Mouse (Mus musculus): Measurements from ENCODE around the gene Slc16a9. TPM values are rescaled to one million over a fixed set of nuclear protein-coding genes. Genes with fewer than 3 reads are reported as not detected.
"Not testable (repeated sequence)": the region's sequence is repeated elsewhere in the genome, so short reads cannot be mapped to it uniquely, and the experiment has no call there.

Gene Slc16a9
- polyA plus RNA-seq, 1 experiment from 2014 or later = 0.52 TPM

DNA sequence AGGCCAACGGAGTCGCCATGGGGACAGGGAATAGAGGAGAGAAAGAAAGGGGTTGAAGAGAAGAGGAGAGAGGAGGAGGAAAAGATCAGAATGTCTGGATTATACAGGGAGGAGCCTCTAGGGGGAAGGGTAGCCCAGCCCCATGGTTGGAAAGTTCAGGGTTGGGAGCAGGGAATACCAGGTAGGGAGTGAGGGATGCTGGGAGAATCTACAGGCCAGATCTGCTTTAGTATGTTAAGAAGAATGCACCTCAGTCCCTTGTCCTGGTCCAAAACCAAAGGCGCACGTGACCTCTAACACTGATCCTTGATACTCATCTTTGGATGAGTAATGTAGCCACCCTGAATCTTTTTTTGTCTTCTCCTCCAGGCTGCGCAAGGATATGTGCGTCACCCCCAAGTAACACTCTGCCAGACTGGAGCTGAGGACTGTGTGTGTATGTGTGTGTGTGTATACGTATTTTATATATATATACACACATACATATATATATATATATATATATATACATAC is 45.9 kb upstream of the Slc16a9 start:
- TF ChIP-seq CTCF (IDR thresholded peaks at IDR 0.05; ENCODE audit: low read depth) = no peak
- no peaks in the 10 kb centered on the region for H3K9me3 ChIP-seq (ENCODE audit: control insufficient read depth)
- no peak overlapping the region for H3K9ac ChIP-seq (ENCODE audit: low read depth, low read length)
- no peak overlapping the region for H3K4me2 ChIP-seq (replicated peaks; ENCODE audit: low read depth)
- no peak for ATAC-seq
- WGBS = 91% methylated on average over 7 of the region's 7 CpGs
- no peaks in the 10 kb centered on the region for H3K27me3 ChIP-seq (replicated peaks; ENCODE audit: control insufficient read depth, insufficient read depth, low read length)
- no peaks in the 10 kb centered on the region for H3K4me1 ChIP-seq (replicated peaks; ENCODE audit: control insufficient read depth, insufficient read depth, low read length)
- H3K36me3 ChIP-seq (ENCODE audit: control insufficient read depth, insufficient read depth) = no peaks in the 10 kb centered on the region
- no peak overlapping the region for H3K27ac ChIP-seq (ENCODE audit: low read depth, low read length)
- no peak overlapping the region for H3K4me3 ChIP-seq (ENCODE audit: low read depth, low read length)

DNA sequence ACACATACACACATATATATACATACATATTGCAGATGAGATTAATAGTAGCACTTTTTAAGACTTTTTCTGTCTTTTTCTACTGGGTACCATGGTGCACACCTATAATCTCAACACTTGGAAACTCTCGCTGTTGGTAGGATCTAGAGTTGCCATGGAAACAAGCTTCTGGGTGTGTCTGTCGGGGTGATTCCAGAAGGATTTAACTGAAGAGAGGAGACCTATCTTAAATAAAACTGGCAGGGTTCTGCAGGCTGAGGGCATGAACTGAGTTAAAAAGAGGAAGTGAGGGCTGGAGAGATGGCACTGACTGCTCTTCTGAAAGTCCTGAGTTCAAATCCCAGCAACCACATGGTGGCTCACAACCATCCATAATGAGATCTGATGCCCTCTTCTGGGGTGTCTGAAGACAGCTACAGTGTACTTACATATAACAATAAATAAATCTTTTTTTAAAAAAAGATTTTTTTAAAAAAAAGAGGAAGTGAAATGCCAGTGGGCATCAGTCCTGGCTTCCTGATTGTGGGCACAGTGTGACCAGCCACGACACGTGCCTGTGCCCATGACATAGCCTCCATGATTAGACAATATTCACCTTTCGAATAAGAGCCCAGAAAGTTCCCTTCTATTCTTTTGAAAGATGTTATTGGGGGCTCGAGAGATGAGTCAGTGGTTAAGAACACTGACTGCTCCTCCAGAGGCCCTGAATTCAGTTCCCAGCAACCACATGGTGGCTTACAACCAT is 45.3 kb upstream of the Slc16a9 start:
- H3K36me3 ChIP-seq (ENCODE audit: control insufficient read depth, insufficient read depth) = no peaks in the 10 kb centered on the region
- H3K27ac ChIP-seq (ENCODE audit: low read depth, low read length) = no peak overlapping the region
- no peaks in the 10 kb centered on the region for H3K9me3 ChIP-seq (ENCODE audit: control insufficient read depth)
- WGBS = 84% methylated on average over 6 of the region's 6 CpGs
- no peak overlapping the region for H3K4me3 ChIP-seq (ENCODE audit: low read depth, low read length)
- ATAC-seq = no peak
- no peaks in the 10 kb centered on the region for H3K27me3 ChIP-seq (replicated peaks; ENCODE audit: control insufficient read depth, insufficient read depth, low read length)
- TF ChIP-seq CTCF (IDR thresholded peaks at IDR 0.05; ENCODE audit: low read depth) = no peak
- H3K4me2 ChIP-seq (replicated peaks; ENCODE audit: low read depth) = no peak overlapping the region
- H3K9ac ChIP-seq (ENCODE audit: low read depth, low read length) = no peak overlapping the region
- no peaks in the 10 kb centered on the region for H3K4me1 ChIP-seq (replicated peaks; ENCODE audit: control insufficient read depth, insufficient read depth, low read length)

DNA sequence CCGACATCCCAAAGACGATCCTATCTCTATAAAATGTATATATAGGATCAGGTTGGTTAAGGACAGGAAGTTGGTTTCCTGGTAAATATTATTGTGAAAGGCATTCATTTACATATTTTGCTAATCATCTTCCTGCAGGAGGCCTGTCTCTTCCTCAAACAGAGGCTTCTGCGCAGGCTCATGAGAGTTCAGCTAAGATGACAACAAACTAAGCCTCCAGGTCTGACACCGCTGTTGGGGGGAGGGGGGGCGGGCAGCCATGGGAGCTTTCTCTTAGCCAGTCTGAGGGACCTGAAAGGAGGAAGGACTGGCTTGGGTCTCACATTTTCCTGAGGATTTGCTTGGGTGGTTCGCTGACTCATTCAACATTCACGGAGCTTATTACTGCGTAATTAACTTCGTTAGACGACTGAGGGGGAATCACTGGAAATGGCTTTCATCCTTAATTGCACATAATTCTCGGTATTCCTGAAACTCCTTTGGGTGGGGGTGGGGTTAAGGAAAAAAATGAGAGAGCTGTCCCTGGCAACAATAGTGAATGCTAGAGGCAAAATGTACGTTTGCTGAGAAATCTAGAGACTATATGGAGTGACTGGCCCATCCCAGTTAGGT is 43.9 kb upstream of the Slc16a9 start:
- Histone ChIP-seq H3K4me2 (replicated peaks; ENCODE audit: low read depth) (no peak overlapping the region), H3K36me3 (ENCODE audit: control insufficient read depth, insufficient read depth) (no peaks in the 10 kb centered on the region), H3K4me1 (replicated peaks; ENCODE audit: control insufficient read depth, insufficient read depth, low read length) (no peaks in the 10 kb centered on the region), H3K27ac (ENCODE audit: low read depth, low read length) (no peak overlapping the region), H3K9ac (ENCODE audit: low read depth, low read length) (no peak overlapping the region), H3K27me3 (replicated peaks; ENCODE audit: control insufficient read depth, insufficient read depth, low read length) (no peaks in the 10 kb centered on the region), H3K4me3 (ENCODE audit: low read depth, low read length) (no peak overlapping the region), H3K9me3 (ENCODE audit: control insufficient read depth) (no peaks in the 10 kb centered on the region)
- WGBS = 71% methylated on average over 12 of the region's 12 CpGs
- no peak for TF ChIP-seq CTCF (IDR thresholded peaks at IDR 0.05; ENCODE audit: low read depth)
- ATAC-seq = no peak

DNA sequence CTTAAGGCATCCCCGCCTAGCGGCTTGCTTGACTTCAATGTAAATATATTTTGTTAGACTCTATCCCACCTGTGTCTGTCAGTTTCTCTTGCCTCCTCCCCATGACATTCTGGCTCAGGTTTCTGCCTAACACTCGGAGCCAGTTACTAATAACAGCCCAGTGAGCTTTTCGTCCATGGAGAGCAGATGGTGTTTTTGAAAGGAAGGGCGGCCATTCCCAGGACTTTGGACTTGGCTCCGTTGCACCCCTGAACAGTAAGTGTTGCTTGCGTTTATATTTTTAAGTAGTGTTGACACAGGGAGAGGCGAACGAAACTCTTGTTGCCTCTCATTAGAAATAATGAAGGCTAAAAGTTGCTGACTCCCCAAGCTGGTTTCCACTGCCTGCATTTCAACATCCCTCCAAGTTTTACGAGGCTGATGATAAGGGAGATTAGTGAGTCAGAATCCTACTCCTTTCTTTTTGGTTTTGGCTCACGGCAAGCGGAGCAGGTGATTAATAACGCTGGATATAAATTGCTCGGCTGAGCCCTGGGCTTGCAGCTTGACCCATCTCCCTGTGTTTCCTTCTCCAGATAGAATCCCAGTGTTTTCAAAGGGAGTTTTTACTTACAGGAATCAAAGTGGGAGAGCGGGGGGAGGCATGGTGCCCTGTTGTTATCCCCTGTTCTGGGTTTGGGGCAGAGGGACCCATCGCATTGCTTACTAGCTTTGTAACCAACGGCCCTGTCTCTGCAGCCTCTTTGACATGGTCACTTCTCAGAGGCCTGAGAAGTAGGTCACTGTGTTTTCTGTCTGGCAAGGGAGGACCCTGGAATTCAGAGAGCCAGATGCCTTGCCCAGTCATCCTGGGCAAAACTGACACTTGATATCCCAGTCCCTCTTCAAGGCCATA is 40.1 kb upstream of the Slc16a9 start, which contains the start of gene Mrln:
Mrln (plus strand) TSS at position 160 of the 895 bp plus-strand sequence.
- Histone ChIP-seq H3K4me2 (replicated peaks; ENCODE audit: low read depth) (peak within 1 kb of the TSS; percentile 51), H3K36me3 (ENCODE audit: control insufficient read depth, insufficient read depth) (no peaks in the 10 kb centered on the region), H3K9ac (ENCODE audit: low read depth, low read length) (no peak within 1 kb of the TSS), H3K27ac (ENCODE audit: low read depth, low read length) (no peak within 1 kb of the TSS), H3K9me3 (ENCODE audit: control insufficient read depth) (no peaks in the 10 kb centered on the region), H3K27me3 (replicated peaks; ENCODE audit: control insufficient read depth, insufficient read depth, low read length) (no peaks in the 10 kb centered on the region), H3K4me1 (replicated peaks; ENCODE audit: control insufficient read depth, insufficient read depth, low read length) (no peaks in the 10 kb centered on the region), H3K4me3 (ENCODE audit: low read depth, low read length) (no peak within 1 kb of the TSS)
- WGBS = 27% methylated on average over 17 of the region's 17 CpGs
- no peak for TF ChIP-seq CTCF (IDR thresholded peaks at IDR 0.05; ENCODE audit: low read depth)
- ATAC-seq = peak; percentile 66

DNA sequence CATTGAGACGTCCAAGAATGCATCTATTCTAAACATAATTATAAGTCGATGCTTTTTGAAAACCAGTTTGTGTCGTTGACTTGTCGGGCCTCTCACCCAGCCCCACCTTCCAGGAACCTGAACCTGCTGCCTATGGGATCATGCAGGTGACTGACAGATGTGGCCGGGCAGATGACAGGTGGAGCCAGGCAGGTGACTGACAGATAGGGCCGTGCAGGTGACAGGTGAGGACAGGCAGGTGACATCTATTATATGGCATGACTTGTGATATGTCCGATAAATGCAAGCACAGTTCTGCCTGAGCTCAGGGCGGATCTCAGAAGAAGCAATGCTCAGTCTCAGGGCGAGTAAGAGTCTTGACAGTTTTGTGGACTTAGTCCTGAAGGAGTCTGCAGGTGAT is 33.6 kb upstream of the Slc16a9 start:
- no peak overlapping the region for H3K4me2 ChIP-seq (replicated peaks; ENCODE audit: low read depth)
- no peaks in the 10 kb centered on the region for H3K4me1 ChIP-seq (replicated peaks; ENCODE audit: control insufficient read depth, insufficient read depth, low read length)
- H3K36me3 ChIP-seq (ENCODE audit: control insufficient read depth, insufficient read depth) = no peaks in the 10 kb centered on the region
- H3K27ac ChIP-seq (ENCODE audit: low read depth, low read length) = no peak overlapping the region
- H3K27me3 ChIP-seq (replicated peaks; ENCODE audit: control insufficient read depth, insufficient read depth, low read length) = no peaks in the 10 kb centered on the region
- H3K9ac ChIP-seq (ENCODE audit: low read depth, low read length) = no peak overlapping the region
- 35% methylated on average over 9 of the region's 9 CpGs for WGBS
- no peak for TF ChIP-seq CTCF (IDR thresholded peaks at IDR 0.05; ENCODE audit: low read depth)
- ATAC-seq = peak; percentile 78
- H3K9me3 ChIP-seq (ENCODE audit: control insufficient read depth) = no peaks in the 10 kb centered on the region
- no peak overlapping the region for H3K4me3 ChIP-seq (ENCODE audit: low read depth, low read length)

DNA sequence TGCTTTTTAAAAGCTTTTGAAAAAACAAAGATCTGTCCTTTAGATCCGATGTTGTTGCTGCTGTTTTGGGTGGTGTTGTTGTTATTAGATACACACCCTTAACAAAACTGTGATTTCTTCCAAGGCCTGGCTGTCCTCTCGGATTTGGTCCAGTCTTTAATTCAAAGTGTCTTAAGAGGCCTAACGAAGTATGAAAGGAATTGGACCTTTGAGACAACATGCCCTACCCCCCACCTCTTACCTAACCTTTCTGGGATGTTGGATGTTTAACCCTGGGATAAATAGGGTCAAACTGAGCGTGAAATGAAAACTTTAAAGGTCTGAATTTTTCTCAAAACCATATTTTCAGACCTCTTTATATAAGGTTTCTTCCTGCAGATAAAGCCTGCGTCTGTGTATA is 23.9 kb upstream of the Slc16a9 start:
- Histone ChIP-seq H3K4me3 (ENCODE audit: low read depth, low read length) (no peak overlapping the region), H3K4me2 (replicated peaks; ENCODE audit: low read depth) (no peak overlapping the region), H3K27ac (ENCODE audit: low read depth, low read length) (no peak overlapping the region), H3K4me1 (replicated peaks; ENCODE audit: control insufficient read depth, insufficient read depth, low read length) (no peaks in the 10 kb centered on the region), H3K9ac (ENCODE audit: low read depth, low read length) (no peak overlapping the region), H3K36me3 (ENCODE audit: control insufficient read depth, insufficient read depth) (no peaks in the 10 kb centered on the region), H3K27me3 (replicated peaks; ENCODE audit: control insufficient read depth, insufficient read depth, low read length) (no peaks in the 10 kb centered on the region), H3K9me3 (ENCODE audit: control insufficient read depth) (no peaks in the 10 kb centered on the region)
- ATAC-seq = no peak
- 76% methylated on average over 5 of the region's 5 CpGs for WGBS
- no peak for TF ChIP-seq CTCF (IDR thresholded peaks at IDR 0.05; ENCODE audit: low read depth)

DNA sequence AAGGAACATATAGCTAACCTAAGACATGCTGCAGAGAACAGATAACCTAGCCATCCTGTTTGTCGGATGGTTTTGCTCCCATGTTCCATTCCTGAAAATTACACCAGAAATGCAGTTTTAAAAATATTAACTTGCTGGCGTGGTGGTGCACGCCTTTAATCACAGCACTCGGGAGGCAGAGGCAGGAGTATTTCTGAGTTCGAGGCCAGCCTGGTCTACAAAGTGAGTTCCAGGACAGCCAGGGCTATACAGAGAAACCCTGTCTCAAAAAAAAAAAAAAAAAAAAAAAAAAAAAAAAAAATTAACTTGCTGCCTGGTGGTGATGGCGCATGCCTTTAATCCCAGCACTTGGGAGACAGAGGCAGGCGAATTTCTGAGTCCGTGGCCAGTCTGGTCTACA is 22.7 kb upstream of the Slc16a9 start:
- WGBS = 92% methylated on average over 8 of the region's 8 CpGs
- not testable (repeated sequence) for H3K27ac ChIP-seq (ENCODE audit: low read depth, low read length); H3K4me1 ChIP-seq (replicated peaks; ENCODE audit: control insufficient read depth, insufficient read depth, low read length)

More for the DNA sequence above, 22.7 kb upstream of the Slc16a9 start:
- not testable (repeated sequence) for H3K4me3 ChIP-seq (ENCODE audit: low read depth, low read length); ATAC-seq; H3K9ac ChIP-seq (ENCODE audit: low read depth, low read length); H3K4me2 ChIP-seq (replicated peaks; ENCODE audit: low read depth); H3K36me3 ChIP-seq (ENCODE audit: control insufficient read depth, insufficient read depth); H3K27me3 ChIP-seq (replicated peaks; ENCODE audit: control insufficient read depth, insufficient read depth, low read length); H3K9me3 ChIP-seq (ENCODE audit: control insufficient read depth)

Data from intestine, postnatal 0 days (tissue).